Mouse (Mus musculus): ENCODE measurements around the gene Scn2a.
"Not testable (repeated sequence)": the region's sequence is repeated elsewhere in the genome, so short reads cannot be mapped to it uniquely, and the experiment has no call there.

Scn2a gene

DNA sequence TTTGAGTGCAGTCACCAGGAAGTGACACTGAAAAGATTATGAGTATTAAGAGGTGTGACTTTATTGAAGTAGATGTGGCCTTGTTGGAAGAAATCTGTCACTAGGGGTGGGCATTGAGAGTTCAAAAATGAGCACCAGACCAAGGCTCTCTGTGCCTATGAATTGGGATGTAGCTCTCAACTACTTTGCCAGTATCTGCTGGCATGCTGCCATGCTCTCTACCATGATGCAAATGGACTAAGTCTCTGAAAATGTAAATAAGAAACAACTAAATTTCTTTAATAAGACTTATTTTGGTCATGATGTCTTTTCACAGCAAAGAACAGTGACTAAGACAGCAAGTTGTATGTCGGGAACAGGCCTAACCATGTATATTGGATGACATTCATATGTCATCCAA lies 79.7 kb downstream of the Scn2a start:
- DNase-seq (ENCODE audit: low spot score in 2 of 2), result no peak

DNA sequence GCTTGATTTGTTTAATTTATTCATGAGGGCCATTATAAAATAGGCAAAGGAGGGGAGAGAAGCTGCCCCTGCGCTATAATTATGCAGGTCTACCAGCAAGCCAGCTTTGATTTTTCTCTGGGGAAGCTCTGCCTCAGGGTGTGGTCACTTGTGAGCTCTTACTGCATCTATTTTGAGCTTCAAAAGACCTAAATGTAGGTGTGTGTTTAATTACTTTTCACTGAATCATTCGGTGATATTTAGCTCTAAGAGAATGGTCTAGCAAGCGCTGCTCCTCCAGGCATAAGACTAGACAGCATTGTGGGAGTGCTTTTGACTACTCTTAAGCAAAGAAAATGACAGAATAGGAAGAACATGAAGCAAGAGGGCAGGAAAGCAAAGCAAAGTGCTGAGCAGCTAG lies 80.6 kb downstream of the Scn2a start:
- DNase-seq (ENCODE audit: low spot score in 2 of 2), result no peak

DNA sequence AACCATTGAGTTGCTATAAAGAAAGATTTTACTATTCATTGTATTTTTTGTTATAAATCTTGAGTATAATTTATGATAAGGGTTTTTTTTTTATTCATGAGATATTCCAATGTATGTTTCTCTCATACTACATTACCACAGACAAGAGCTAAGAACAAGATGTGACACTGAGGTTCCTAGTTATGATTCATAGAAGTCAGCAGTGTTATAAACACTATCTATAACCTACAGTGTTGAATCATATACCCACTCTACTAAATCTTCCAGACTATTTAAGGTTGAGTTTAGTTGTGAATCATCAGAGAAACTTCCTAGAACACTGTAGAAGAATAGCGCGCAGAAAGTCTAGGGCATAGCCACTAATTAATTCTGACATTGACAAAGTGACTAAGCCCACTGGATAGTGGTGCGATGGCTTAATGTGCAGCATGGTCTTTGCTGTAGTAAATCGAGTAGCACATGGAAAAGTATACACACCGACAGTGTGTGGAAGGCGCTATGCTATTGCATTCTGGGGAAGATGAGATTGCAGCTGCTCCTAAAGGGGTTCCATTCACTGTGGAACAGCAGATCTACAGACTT lies 101.7 kb downstream of the Scn2a start:
- no peak for DNase-seq (ENCODE audit: low spot score in 2 of 2)

DNA sequence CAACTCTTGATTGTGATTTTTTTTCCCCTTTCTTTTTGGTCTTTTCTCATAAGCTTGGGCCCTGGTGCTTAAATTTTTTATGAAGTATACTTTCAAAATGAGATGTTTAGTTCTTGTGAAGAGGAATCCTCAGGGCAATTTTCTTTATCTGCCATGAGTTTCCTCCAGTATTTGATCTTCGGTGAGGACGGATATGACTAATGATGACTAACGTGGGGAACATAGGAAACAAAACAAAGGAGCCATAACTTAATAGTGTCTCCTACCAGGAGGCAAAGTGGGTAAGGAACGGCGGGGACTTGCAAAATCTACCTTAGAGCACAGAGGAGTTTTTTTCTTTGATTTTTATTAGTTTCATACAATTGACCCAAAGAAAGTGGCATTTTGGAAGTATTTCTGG lies 124.8 kb downstream of the Scn2a start:
- no peak for DNase-seq (ENCODE audit: low spot score in 2 of 2)

GRCm38 (mm10) chr2:65782442-65782841 lies 161.9 kb downstream of the Scn2a start:
- DNase-seq (ENCODE audit: low spot score in 2 of 2), result no peak

DNA sequence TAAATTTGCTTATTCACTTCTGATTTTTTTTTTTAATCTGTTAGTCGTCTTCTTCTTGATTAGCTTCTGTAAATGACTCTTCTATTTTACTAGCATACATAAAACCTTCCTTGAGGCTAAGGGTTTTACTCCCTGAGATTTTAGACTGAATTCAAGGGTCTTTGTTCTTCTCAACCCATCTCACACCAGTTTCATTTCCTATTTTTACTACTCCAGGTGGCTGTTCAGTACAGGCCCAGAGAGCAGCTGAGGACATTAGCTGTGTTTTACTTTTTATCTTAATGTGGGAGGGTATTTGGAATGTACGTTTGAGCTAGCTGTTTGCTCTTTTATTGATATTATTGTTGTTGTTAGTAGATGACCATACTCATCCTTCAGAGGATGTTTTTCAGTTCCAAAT lies 162.8 kb downstream of the Scn2a start:
- DNase-seq (ENCODE audit: low spot score in 2 of 2), result no peak

DNA sequence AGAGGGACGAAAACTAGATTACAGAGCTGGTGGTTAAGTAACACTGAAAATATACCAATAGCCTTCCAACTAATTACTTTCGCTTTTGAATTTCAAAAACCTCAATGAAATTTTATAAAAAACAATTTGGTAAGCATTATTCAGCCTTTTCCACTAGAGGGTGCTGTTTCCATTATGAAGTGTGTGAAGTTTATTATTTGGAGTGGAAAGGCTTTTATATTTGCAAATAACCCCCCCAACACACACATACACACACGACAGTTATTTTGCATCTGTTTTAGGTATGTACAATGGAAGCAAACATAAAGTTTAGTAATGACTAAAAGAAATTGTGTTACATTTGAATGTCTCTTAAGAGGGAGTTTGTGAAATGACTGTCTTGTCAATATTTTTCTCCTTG lies 171.9 kb downstream of the Scn2a start:
- no peak for DNase-seq (ENCODE audit: low spot score in 2 of 2)

- DNase-seq (ENCODE audit: low spot score in 2 of 2), result no peak
Observed at GRCm38 (mm10) chr2:65793593-65793992, 173.0 kb downstream of the Scn2a start.

GRCm38 (mm10) chr2:65801054-65801709 lies 180.6 kb downstream of the Scn2a start:
- DNase-seq (ENCODE audit: low spot score in 2 of 2), result no peak

DNA sequence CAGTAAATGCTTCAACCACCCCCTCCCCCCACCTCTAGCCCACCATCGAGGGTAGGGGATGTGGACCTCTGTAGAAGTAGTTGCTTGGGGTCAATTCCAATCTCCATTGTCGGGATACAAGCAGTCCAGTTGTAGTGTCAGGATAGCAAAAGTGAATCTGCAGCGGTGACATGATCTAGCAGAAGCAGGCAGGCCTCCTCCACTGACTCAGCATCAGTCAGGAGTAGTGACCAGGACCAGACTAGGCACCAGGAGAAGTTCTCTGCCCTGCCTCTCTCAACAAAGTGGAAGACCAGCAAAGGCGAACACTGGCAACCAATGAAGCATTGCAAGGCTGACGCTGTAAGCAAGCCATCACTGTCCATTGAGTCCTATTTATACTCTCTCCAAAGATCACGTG lies 186.0 kb downstream of the Scn2a start:
- no peak for DNase-seq (ENCODE audit: low spot score in 2 of 2)

DNA sequence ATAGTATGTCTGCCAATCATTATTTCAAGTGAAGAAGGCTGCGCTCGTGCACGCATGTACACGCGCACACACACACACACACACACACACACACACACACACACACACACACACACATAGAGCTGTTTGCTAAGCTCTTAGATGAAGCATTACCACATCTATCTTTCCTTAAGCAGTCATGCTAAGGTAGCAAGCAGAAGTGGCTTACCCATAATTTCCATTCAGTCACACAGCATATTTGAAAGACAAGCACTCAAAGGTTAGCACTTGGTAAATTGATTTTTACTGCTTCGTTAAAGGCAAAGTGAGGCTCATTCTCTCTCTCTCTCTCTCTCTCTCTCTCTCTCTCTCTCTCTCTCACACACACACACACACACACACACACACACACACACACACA lies 190.6 kb downstream of the Scn2a start:
- DNase-seq (ENCODE audit: low spot score in 2 of 2), result not testable (repeated sequence)
